Mouse (Mus musculus): Measurements from ENCODE around the gene Upk3a.

The Upk3a gene

DNA sequence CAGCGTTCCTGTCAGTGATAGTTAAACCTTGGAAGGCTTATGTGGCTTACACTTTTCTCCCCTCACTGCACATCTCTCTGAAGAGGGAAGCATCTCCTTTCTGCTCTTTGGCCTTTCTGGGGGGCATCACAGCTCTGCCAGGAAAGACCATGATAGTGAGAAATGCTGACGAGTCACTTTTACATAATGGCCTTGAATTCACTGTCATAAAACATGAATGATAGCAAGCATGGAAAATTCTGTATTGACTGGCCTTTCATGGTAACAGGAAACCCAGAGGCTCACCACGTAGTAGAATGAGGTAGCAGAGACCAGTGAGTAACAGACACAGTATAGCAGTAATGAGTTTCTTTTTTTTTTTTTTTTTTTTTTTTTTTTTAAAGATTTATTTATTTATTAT is 37.2 kb downstream of the Upk3a start:
- no peak for DNase-seq (ENCODE audit: low read depth)

DNA sequence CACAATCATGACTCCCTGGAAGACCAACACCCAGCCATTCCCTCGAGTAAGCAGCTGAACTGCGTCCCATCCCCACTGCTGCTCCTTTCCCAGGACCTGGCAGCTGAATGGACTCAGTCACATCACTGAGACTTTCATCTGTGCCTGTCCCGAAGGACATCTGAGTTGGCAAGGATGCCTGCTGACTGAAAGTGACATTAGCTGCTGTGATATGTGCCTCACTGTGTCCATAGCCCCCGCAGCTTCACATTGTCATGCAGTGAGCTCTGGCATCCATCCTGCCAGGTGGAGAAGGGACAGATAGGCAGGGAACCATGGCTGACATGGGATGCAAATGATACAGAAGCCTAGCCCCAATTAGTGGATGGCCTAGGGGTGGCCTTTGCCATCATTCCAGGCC is 38.2 kb downstream of the Upk3a start:
- DNase-seq (ENCODE audit: low read depth) = no peak

DNA sequence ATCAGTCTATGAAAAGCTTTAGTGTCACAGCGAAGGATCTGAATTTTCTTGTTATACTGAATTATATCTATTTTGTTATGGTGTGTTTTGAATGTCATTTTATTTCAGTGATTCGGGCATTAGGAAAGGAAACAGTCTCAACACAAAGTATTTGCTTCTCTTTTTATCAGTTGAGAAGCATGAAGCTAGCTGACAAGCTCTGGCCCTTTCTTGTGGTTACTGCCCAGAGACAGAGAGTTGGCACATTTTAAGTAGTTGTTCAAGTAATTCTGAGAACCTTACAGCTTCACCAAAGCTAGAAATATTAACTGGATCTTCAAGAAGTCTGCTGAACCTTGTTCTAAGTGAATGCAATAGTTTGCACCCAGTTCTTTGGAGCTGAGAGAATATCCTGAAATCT is 46.5 kb downstream of the Upk3a start:
- DNase-seq (ENCODE audit: low read depth) = no peak

DNA sequence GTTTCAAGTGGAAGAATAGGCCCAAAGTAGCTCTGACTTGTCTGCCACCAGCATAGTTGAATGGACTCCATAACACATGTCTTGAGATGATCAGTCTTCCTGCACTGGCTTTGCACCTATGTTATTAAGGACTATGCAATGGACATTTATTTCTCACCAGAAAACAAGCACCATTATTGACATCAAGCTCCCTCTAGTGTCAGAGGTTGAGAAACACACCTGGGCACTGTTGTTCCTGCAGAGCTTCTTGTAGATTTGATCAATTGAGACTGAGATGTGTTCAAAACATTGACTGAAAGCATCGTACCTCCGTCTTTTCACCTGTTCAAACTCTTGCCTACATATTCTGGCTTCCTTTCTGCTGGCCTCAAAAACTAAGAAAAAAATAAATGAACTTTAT is 53.6 kb downstream of the Upk3a start:
- peak; percentile 37 for DNase-seq (ENCODE audit: low read depth)

All from c-Kit-positive CD71-negative TER-119-negative erythroid progenitor cells, embryonic 14.5 days (primary cell).